ENCODE assay signal across 15 mouse cellular contexts in genomic region chr1:130166187-130166586, GRCm38 (mm10).
"Had no signal": no experiment of that assay in that cellular context is flagged by ENCODE, and none has a peak within 500 bp of the region (broad histone marks: within the 10 kb centered on the region; RNA-seq: fewer than 3 reads in every experiment).

No protein-coding gene starts in this region.

- H3K4me2 ChIP-seq: neural tube, embryonic 15.5 days; stomach, embryonic 15.5 days had no signal

- H3K9ac ChIP-seq: neural tube, embryonic 15.5 days; stomach, embryonic 15.5 days had no signal

- H3K4me1 ChIP-seq: neural tube, embryonic 15.5 days; stomach, embryonic 15.5 days had no signal

- DNase-seq: retina, postnatal 1 day; right cerebral cortex, adult 18-20 months; right cerebral cortex, postnatal 14 days; right cerebral cortex, postnatal 25 days; right cerebral cortex, postnatal 4 days; spleen, adult 18-20 months; thymus, adult 18-20 months; thymus, adult 2 months; thymus, postnatal 14 days; thymus, postnatal 25 days; thymus, postnatal 36 days; thymus, postnatal 4 days had no signal

- H3K4me3 ChIP-seq: neural tube, embryonic 15.5 days; stomach, embryonic 15.5 days had no signal

- H3K9me3 ChIP-seq: neural tube, embryonic 15.5 days; stomach, embryonic 15.5 days had no signal

- H3K36me3 ChIP-seq: neural tube, embryonic 15.5 days; stomach, embryonic 15.5 days had no signal

- H3K27me3 ChIP-seq: neural tube, embryonic 15.5 days; stomach, embryonic 15.5 days had no signal

- H3K27ac ChIP-seq: neural tube, embryonic 15.5 days; stomach, embryonic 15.5 days; stomach, postnatal 0 days had no signal
